Mouse (Mus musculus): ENCODE results near the gene Dok4. TPM values are rescaled to one million over a fixed set of nuclear protein-coding genes. Genes with fewer than 3 reads are reported as not detected.
"Not testable (repeated sequence)": the region's sequence is repeated elsewhere in the genome, so short reads cannot be mapped to it uniquely, and the experiment has no call there.

Gene Dok4
- polyA plus RNA-seq, 1 experiment from 2014 or later: 28.2 TPM

- Histone ChIP-seq H3K4me1 (ENCODE audit: control insufficient read depth in 2 of 2, insufficient read depth in 2 of 2, low read length in 2 of 2) (peaks cover 5 to 11% of the 10 kb centered on the region in 2 experiments), H3K27me3 (ENCODE audit: control insufficient read depth, insufficient read depth, low read length) (no peaks in the 10 kb centered on the region), H3K4me3 (ENCODE audit: control insufficient read depth in 1 of 2, insufficient read depth in 1 of 2, low read depth in 1 of 2, low read length in 2 of 2) (peak overlapping the region; percentile 90 to 98), H3K9ac (ENCODE audit: low read length) (peak overlapping the region; percentile 99), H3K36me3 (ENCODE audit: control insufficient read depth, insufficient read depth, low read length) (peaks cover 14% of the 10 kb centered on the region), H3K9me3 (ENCODE audit: control insufficient read depth, low read length) (no peaks in the 10 kb centered on the region), H3K4me2 (ENCODE audit: low read length) (peak overlapping the region; percentile 91), H3K27ac (replicated peaks in 1 of 2; ENCODE audit: control insufficient read depth in 1 of 2, insufficient read depth in 1 of 2, low read depth in 2 of 2, low read length in 2 of 2) (peak overlapping the region; percentile 95 to 99)
- ATAC-seq (ENCODE audit: insufficient number of reproducible peaks, insufficient read depth, low FRiP score, low read depth): peak; percentile 58
- under 1% methylated on average over 24 of the region's 24 CpGs for WGBS
Observed at GRCm38 (mm10) chr8:94838600-94838999, 37.5 kb downstream of the Dok4 start.

GRCm38 (mm10) chr8:94837662-94838574, 38.2 kb downstream of the Dok4 start, which contains the start of the genes Coq9 and Ciapin1:
Gene Coq9, plus strand, starts transcription at chr8:94838321.
Gene Ciapin1, minus strand, starts transcription at chr8:94838358.
- no peaks in the 10 kb centered on the region for H3K27me3 ChIP-seq (ENCODE audit: control insufficient read depth, insufficient read depth, low read length)
- peak within 1 kb of the TSS; percentile 90 to 98 for H3K4me3 ChIP-seq (ENCODE audit: control insufficient read depth in 1 of 2, insufficient read depth in 1 of 2, low read depth in 1 of 2, low read length in 2 of 2)
- under 1% methylated on average over 82 of the region's 82 CpGs for WGBS
- peak within 1 kb of the TSS; percentile 95 to 99 for H3K27ac ChIP-seq (replicated peaks in 1 of 2; ENCODE audit: control insufficient read depth in 1 of 2, insufficient read depth in 1 of 2, low read depth in 2 of 2, low read length in 2 of 2)
- peak within 1 kb of the TSS; percentile 99 for H3K9ac ChIP-seq (ENCODE audit: low read length)
- peaks cover 5 to 11% of the 10 kb centered on the region in 2 experiments for H3K4me1 ChIP-seq (ENCODE audit: control insufficient read depth in 2 of 2, insufficient read depth in 2 of 2, low read length in 2 of 2)
- H3K9me3 ChIP-seq (ENCODE audit: control insufficient read depth, low read length): no peaks in the 10 kb centered on the region
- peaks cover 8% of the 10 kb centered on the region for H3K36me3 ChIP-seq (ENCODE audit: control insufficient read depth, insufficient read depth, low read length)
- peak within 1 kb of the TSS; percentile 91 for H3K4me2 ChIP-seq (ENCODE audit: low read length)
- ATAC-seq (ENCODE audit: insufficient number of reproducible peaks, insufficient read depth, low FRiP score, low read depth): peak; percentile 95

- Histone ChIP-seq H3K27me3 (ENCODE audit: control insufficient read depth, insufficient read depth, low read length) (no peaks in the 10 kb centered on the region), H3K4me2 (ENCODE audit: low read length) (peak overlapping the region; percentile 91), H3K9ac (ENCODE audit: low read length) (peak overlapping the region; percentile 99), H3K9me3 (ENCODE audit: control insufficient read depth, low read length) (no peaks in the 10 kb centered on the region), H3K4me3 (ENCODE audit: control insufficient read depth in 1 of 2, insufficient read depth in 1 of 2, low read depth in 1 of 2, low read length in 2 of 2) (peak overlapping the region; percentile 32 to 98), H3K27ac (replicated peaks in 1 of 2; ENCODE audit: control insufficient read depth in 1 of 2, insufficient read depth in 1 of 2, low read depth in 2 of 2, low read length in 2 of 2) (no peak overlapping the region), H3K4me1 (ENCODE audit: control insufficient read depth in 2 of 2, insufficient read depth in 2 of 2, low read length in 2 of 2) (peaks cover 5 to 11% of the 10 kb centered on the region in 2 experiments), H3K36me3 (ENCODE audit: control insufficient read depth, insufficient read depth, low read length) (peaks cover 10% of the 10 kb centered on the region)
- 59% methylated on average over 11 of the region's 11 CpGs for WGBS
- ATAC-seq (ENCODE audit: insufficient number of reproducible peaks, insufficient read depth, low FRiP score, low read depth): no peak
Observed at GRCm38 (mm10) chr8:94836456-94837240, 39.5 kb downstream of the Dok4 start.

GRCm38 (mm10) chr8:94835751-94836150, 40.4 kb downstream of the Dok4 start:
- peaks cover 5 to 11% of the 10 kb centered on the region in 2 experiments for H3K4me1 ChIP-seq (ENCODE audit: control insufficient read depth in 2 of 2, insufficient read depth in 2 of 2, low read length in 2 of 2)
- not testable (repeated sequence) for H3K27me3 ChIP-seq (ENCODE audit: control insufficient read depth, insufficient read depth, low read length); H3K4me2 ChIP-seq (ENCODE audit: low read length); H3K9me3 ChIP-seq (ENCODE audit: control insufficient read depth, low read length); H3K27ac ChIP-seq (replicated peaks in 1 of 2; ENCODE audit: control insufficient read depth in 1 of 2, insufficient read depth in 1 of 2, low read depth in 2 of 2, low read length in 2 of 2); H3K4me3 ChIP-seq (ENCODE audit: control insufficient read depth in 1 of 2, insufficient read depth in 1 of 2, low read depth in 1 of 2, low read length in 2 of 2); ATAC-seq (ENCODE audit: insufficient number of reproducible peaks, insufficient read depth, low FRiP score, low read depth); H3K9ac ChIP-seq (ENCODE audit: low read length)
- peaks cover 19% of the 10 kb centered on the region for H3K36me3 ChIP-seq (ENCODE audit: control insufficient read depth, insufficient read depth, low read length)
- 95% methylated on average over 13 of the region's 13 CpGs for WGBS

GRCm38 (mm10) chr8:94833901-94834405, 42.2 kb downstream of the Dok4 start:
- H3K4me1 ChIP-seq (ENCODE audit: control insufficient read depth in 2 of 2, insufficient read depth in 2 of 2, low read length in 2 of 2); ATAC-seq (ENCODE audit: insufficient number of reproducible peaks, insufficient read depth, low FRiP score, low read depth); H3K9ac ChIP-seq (ENCODE audit: low read length); H3K9me3 ChIP-seq (ENCODE audit: control insufficient read depth, low read length); H3K27me3 ChIP-seq (ENCODE audit: control insufficient read depth, insufficient read depth, low read length); H3K27ac ChIP-seq (replicated peaks in 1 of 2; ENCODE audit: control insufficient read depth in 1 of 2, insufficient read depth in 1 of 2, low read depth in 2 of 2, low read length in 2 of 2); H3K4me2 ChIP-seq (ENCODE audit: low read length); H3K4me3 ChIP-seq (ENCODE audit: control insufficient read depth in 1 of 2, insufficient read depth in 1 of 2, low read depth in 1 of 2, low read length in 2 of 2): not testable (repeated sequence)
- H3K36me3 ChIP-seq (ENCODE audit: control insufficient read depth, insufficient read depth, low read length): peaks cover 35% of the 10 kb centered on the region
- 78% methylated on average over 7 of the region's 7 CpGs for WGBS

GRCm38 (mm10) chr8:94828284-94828683, 47.8 kb downstream of the Dok4 start:
- Histone ChIP-seq H3K4me2 (ENCODE audit: low read length) (no peak overlapping the region), H3K9me3 (ENCODE audit: control insufficient read depth, low read length) (no peaks in the 10 kb centered on the region), H3K36me3 (ENCODE audit: control insufficient read depth, insufficient read depth, low read length) (peaks cover 90% of the 10 kb centered on the region), H3K9ac (ENCODE audit: low read length) (no peak overlapping the region), H3K27ac (replicated peaks in 1 of 2; ENCODE audit: control insufficient read depth in 1 of 2, insufficient read depth in 1 of 2, low read depth in 2 of 2, low read length in 2 of 2) (no peak overlapping the region), H3K27me3 (ENCODE audit: control insufficient read depth, insufficient read depth, low read length) (no peaks in the 10 kb centered on the region), H3K4me3 (ENCODE audit: control insufficient read depth in 1 of 2, insufficient read depth in 1 of 2, low read depth in 1 of 2, low read length in 2 of 2) (no peak overlapping the region), H3K4me1 (ENCODE audit: control insufficient read depth in 2 of 2, insufficient read depth in 2 of 2, low read length in 2 of 2) (no peaks in the 10 kb centered on the region)
- ATAC-seq (ENCODE audit: insufficient number of reproducible peaks, insufficient read depth, low FRiP score, low read depth): no peak
- 86% methylated on average over 6 of the region's 6 CpGs for whole genome bisulfite sequencing

- Histone ChIP-seq H3K27ac (replicated peaks in 1 of 2; ENCODE audit: control insufficient read depth in 1 of 2, insufficient read depth in 1 of 2, low read depth in 2 of 2, low read length in 2 of 2) (no peak overlapping the region), H3K36me3 (ENCODE audit: control insufficient read depth, insufficient read depth, low read length) (peaks cover 96% of the 10 kb centered on the region), H3K4me1 (ENCODE audit: control insufficient read depth in 2 of 2, insufficient read depth in 2 of 2, low read length in 2 of 2) (no peaks in the 10 kb centered on the region), H3K9me3 (ENCODE audit: control insufficient read depth, low read length) (no peaks in the 10 kb centered on the region), H3K27me3 (ENCODE audit: control insufficient read depth, insufficient read depth, low read length) (no peaks in the 10 kb centered on the region), H3K9ac (ENCODE audit: low read length) (no peak overlapping the region), H3K4me3 (ENCODE audit: control insufficient read depth in 1 of 2, insufficient read depth in 1 of 2, low read depth in 1 of 2, low read length in 2 of 2) (no peak overlapping the region), H3K4me2 (ENCODE audit: low read length) (no peak overlapping the region)
- no peak for ATAC-seq (ENCODE audit: insufficient number of reproducible peaks, insufficient read depth, low FRiP score, low read depth)
- 92% methylated on average over 5 of the region's 5 CpGs for WGBS
Observed at GRCm38 (mm10) chr8:94826210-94826609, 49.9 kb downstream of the Dok4 start.
